ENCODE assay signal across 8 mouse cellular contexts in the genomic region with DNA sequence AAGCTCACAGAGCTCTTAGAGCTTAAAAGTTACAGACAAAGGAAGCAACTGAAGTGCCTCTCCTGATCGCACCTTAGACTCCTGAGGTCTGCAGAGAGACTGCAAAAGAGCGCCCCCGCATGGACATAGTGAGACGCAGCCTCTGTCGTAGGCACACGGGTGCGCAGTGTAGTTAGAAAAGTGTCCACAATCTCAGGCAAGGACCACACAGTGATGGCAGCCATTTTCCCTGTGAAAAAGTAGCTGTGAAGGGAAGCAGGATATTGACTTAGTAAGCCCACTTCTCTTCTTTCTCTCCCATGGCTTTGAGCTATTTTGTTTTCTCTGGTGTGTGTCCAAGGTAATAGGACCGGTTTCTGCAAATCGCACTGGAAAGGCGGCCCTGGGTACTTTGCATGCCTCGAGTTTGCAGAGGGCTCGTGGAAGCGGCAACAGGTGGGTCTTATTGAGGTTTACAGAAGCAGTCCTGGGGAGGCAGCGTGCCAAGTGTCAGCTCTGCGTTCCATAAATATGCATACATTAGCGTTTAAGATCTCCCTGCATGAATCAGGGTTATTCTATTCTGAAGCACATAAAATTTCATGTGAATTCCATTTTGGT.
DNase-seq lines count a peak whose midpoint lies in the region; ATAC-seq and TF ChIP-seq lines count a peak whose summit lies in the region.

No protein-coding gene starts in this region.

- H3K27ac ChIP-seq in gastrocnemius, adult 2 months = no peak overlapping the region
- no peak overlapping the region for H3K27ac ChIP-seq in intestine, embryonic 15.5 days
- H3K27ac ChIP-seq in lung, postnatal 0 days (ENCODE audit: low read length) = no peak overlapping the region

- peak; percentile 63 for ATAC-seq in intestine, embryonic 15.5 days
- peak; percentile 78 for ATAC-seq in lung, postnatal 0 days

- 0 out of 2 replicates have a peak, but pooled peaks cover 2% of the 10 kb centered on the region for H3K4me1 ChIP-seq in intestine, embryonic 15.5 days (replicated peaks)
- H3K4me1 ChIP-seq in lung, postnatal 0 days (ENCODE audit: insufficient read depth, low read depth, low read length) = no peaks in the 10 kb centered on the region

- DNase-seq in gastrocnemius, adult 2 months = peak; percentile 42
- DNase-seq in gastrocnemius, adult 8-10 months (ENCODE audit: low spot score in 2 of 2) = no peak
- peak; percentile 30 for DNase-seq in urinary bladder, postnatal 14 days (ENCODE audit: low spot score)
- no peak for DNase-seq in urinary bladder, postnatal 4 days (ENCODE audit: low spot score in 2 of 2)
- peak; percentile 72 for DNase-seq in lung, postnatal 0 days (ENCODE audit: low spot score)
- no peak for DNase-seq in right cerebral cortex, postnatal 10 days (ENCODE audit: low spot score in 2 of 2)
- no peak for DNase-seq in thymus, postnatal 36 days

- intact Hi-C loops in gastrocnemius, adult 2 months (cut with DNase I) = no loop called here

- no peaks in the 10 kb centered on the region for H3K36me3 ChIP-seq in intestine, embryonic 15.5 days
- H3K36me3 ChIP-seq in lung, postnatal 0 days (ENCODE audit: insufficient read depth, low read length) = no peaks in the 10 kb centered on the region

- H3K4me2 ChIP-seq in intestine, embryonic 15.5 days (replicated peaks) = peak overlapping the region; percentile 30; the same call in 1 of the 2 replicates
- no peak overlapping the region for H3K4me2 ChIP-seq in lung, postnatal 0 days (replicated peaks; ENCODE audit: low read depth, low read length)

- H3K27me3 ChIP-seq in intestine, embryonic 15.5 days (replicated peaks) = no peaks in the 10 kb centered on the region
- H3K27me3 ChIP-seq in lung, postnatal 0 days (replicated peaks; ENCODE audit: insufficient read depth, low read length) = no peaks in the 10 kb centered on the region

- no peaks in the 10 kb centered on the region for H3K9me3 ChIP-seq in intestine, embryonic 15.5 days
- H3K9me3 ChIP-seq in lung, postnatal 0 days (ENCODE audit: low read length) = no peaks in the 10 kb centered on the region

- no peak overlapping the region for H3K4me3 ChIP-seq in gastrocnemius, adult 2 months
- H3K4me3 ChIP-seq in intestine, embryonic 15.5 days (replicated peaks) = no peak overlapping the region
- H3K4me3 ChIP-seq in lung, postnatal 0 days (ENCODE audit: low read depth, low read length) = no peak overlapping the region

- peak; percentile 59 for TF ChIP-seq CTCF in gastrocnemius, adult 2 months (IDR thresholded peaks at IDR 0.05)
- peak; percentile 68 for TF ChIP-seq CTCF in lung, postnatal 0 days (IDR thresholded peaks at IDR 0.05)

- TF ChIP-seq EP300 in lung, postnatal 0 days (IDR thresholded peaks at IDR 0.05) = no peak

- no peak overlapping the region for H3K9ac ChIP-seq in intestine, embryonic 15.5 days
- H3K9ac ChIP-seq in lung, postnatal 0 days (replicated peaks; ENCODE audit: low read depth) = no peak overlapping the region

- WGBS in intestine, embryonic 15.5 days = 21% methylated on average over 16 of the region's 16 CpGs
- 20% methylated on average over 16 of the region's 16 CpGs for WGBS in lung, postnatal 0 days

Comparison
In these comparisons a context has a peak if more than half of its experiments do, and no peak if none do; other contexts are left out.
1. DNase-seq: peak in gastrocnemius, adult 2 months (single experiment), urinary bladder, postnatal 14 days (single experiment) and lung, postnatal 0 days (single experiment); none in gastrocnemius, adult 8-10 months (0 of 2), urinary bladder, postnatal 4 days (0 of 2), right cerebral cortex, postnatal 10 days (0 of 2) and thymus, postnatal 36 days (0 of 2).